Mouse (Mus musculus) kidney, postnatal 10 days (tissue): ENCODE measurements around the gene Stk39.

Experiments used
- DNase-seq: peaks from one replicate; pipeline ENCODE4 v3.0.0; 2021; ENCODE audit warnings: mixed read lengths

Gene Stk39

GRCm38 (mm10) chr2:68471759-68472550 lies at the start of gene Stk39:
Stk39 (minus strand) TSS chr2:68472268.
- DNase-seq = peak; percentile 90

GRCm38 (mm10) chr2:68515409-68515808 lies 43.3 kb upstream of the Stk39 start:
- no peak for DNase-seq

- DNase-seq = no peak
Observed at GRCm38 (mm10) chr2:68503202-68503601, 31.1 kb upstream of the Stk39 start.

- DNase-seq = no peak
Observed at GRCm38 (mm10) chr2:68502734-68503133, 30.7 kb upstream of the Stk39 start.

GRCm38 (mm10) chr2:68502236-68502635 lies 30.2 kb upstream of the Stk39 start:
- no peak for DNase-seq

GRCm38 (mm10) chr2:68486275-68486674 lies 14.2 kb upstream of the Stk39 start:
- no peak for DNase-seq

- no peak for DNase-seq
Observed at GRCm38 (mm10) chr2:68485141-68485540, 13.1 kb upstream of the Stk39 start.

- DNase-seq = no peak
Observed at GRCm38 (mm10) chr2:68482896-68483295, 10.8 kb upstream of the Stk39 start.

- DNase-seq = no peak
Observed at GRCm38 (mm10) chr2:68479823-68480222, 7.8 kb upstream of the Stk39 start.

GRCm38 (mm10) chr2:68472921-68473320 lies 853 bp upstream of the Stk39 start:
- no peak for DNase-seq

- no peak for DNase-seq
Observed at GRCm38 (mm10) chr2:68472551-68472910, 463 bp upstream of the Stk39 start.

- peak; percentile 77 for DNase-seq
Observed at GRCm38 (mm10) chr2:68470891-68471758, 943 bp downstream of the Stk39 start.

- DNase-seq = no peak
Observed at GRCm38 (mm10) chr2:68469491-68469890, 2.6 kb downstream of the Stk39 start.

GRCm38 (mm10) chr2:68468698-68469097 lies 3.4 kb downstream of the Stk39 start:
- peak; percentile 70 for DNase-seq

GRCm38 (mm10) chr2:68468259-68468658 lies 3.8 kb downstream of the Stk39 start:
- DNase-seq = no peak

- DNase-seq = no peak
Observed at GRCm38 (mm10) chr2:68467085-68467978, 4.7 kb downstream of the Stk39 start.

- peak; percentile 30 for DNase-seq
Observed at GRCm38 (mm10) chr2:68466124-68467070, 5.7 kb downstream of the Stk39 start.

GRCm38 (mm10) chr2:68465266-68466123 lies 6.6 kb downstream of the Stk39 start:
- no peak for DNase-seq

GRCm38 (mm10) chr2:68464456-68464855 lies 7.6 kb downstream of the Stk39 start:
- DNase-seq = no peak

GRCm38 (mm10) chr2:68463801-68464200 lies 8.3 kb downstream of the Stk39 start:
- no peak for DNase-seq

- no peak for DNase-seq
Observed at GRCm38 (mm10) chr2:68458115-68458514, 14.0 kb downstream of the Stk39 start.
